Mouse (Mus musculus): ENCODE measurements at regions not wholly inside any gene's neighbourhood (a gene's known extent, or its start where the extent isn't known, plus 50 kb on each side); places are given as distances from the start of the nearest gene placed in this dataset.

DNA sequence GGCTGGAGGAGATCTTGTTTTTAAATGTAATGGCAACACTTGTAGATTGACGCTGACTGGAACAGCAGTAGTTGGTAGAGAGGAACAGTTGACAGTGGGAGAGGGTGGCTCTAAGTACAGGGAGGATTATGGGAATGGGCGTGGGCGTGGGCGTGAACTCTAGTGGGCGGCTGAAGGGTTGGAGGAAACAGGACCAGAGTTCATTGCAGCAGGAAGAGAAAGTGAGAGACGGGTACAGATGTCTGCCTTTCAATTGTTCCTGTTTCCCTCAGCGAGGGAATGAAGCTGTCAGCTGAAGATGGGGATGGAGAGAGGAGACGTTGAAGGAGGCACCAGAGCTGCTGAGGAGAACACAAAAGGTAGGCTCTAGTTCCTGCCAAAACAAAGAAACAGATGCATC lies 135.2 kb downstream of the Hhipl2 start:
- TF ChIP-seq POLR2A (IDR thresholded peaks at IDR 0.05; ENCODE audit: insufficient read depth, low read depth, low read length) (no peak), CTCF (IDR thresholded peaks at IDR 0.05) (no peak), EP300 (IDR thresholded peaks at IDR 0.05; ENCODE audit: insufficient read depth, low read depth, low read length) (no peak)
